Mouse (Mus musculus) stomach, embryonic 15.5 days (tissue): ENCODE measurements around the gene 5530401A14Rik. TPM values are rescaled to one million over a fixed set of nuclear protein-coding genes. Genes with fewer than 3 reads are reported as not detected.

Experiments used
- ATAC-seq: fragments of 200-750 bp; cut with Nextera tagmentation; 2 replicates; pipeline ENCODE4 v1.8.0; 2017; ENCODE audit warnings: low read depth, moderate number of reproducible peaks, moderate TSS enrichment; ENCODE audit not compliant: insufficient read depth, low FRiP score
- H3K27ac ChIP-seq: fragments of 300-500 bp; sonication (generic); 2 replicates; pipeline ENCODE4 v1.5.1; 2015; ENCODE audit warnings: mild to moderate bottlenecking, inconsistent platforms
- H3K27me3 ChIP-seq: fragments of 300-500 bp; sonication (generic); replicated peaks from 2 replicates; pipeline ENCODE4 v1.6.1; 2015; ENCODE audit warnings: inconsistent platforms
- H3K36me3 ChIP-seq: fragments of 300-500 bp; sonication (generic); 2 replicates; pipeline ENCODE4 v1.6.1; 2015; ENCODE audit warnings: inconsistent platforms
- H3K4me1 ChIP-seq: fragments of 300-500 bp; sonication (generic); 2 replicates; pipeline ENCODE4 v1.6.1; 2015; ENCODE audit warnings: inconsistent platforms
- H3K4me2 ChIP-seq: fragments of 300-500 bp; sonication (generic); 2 replicates; pipeline ENCODE4 v1.6.1; 2015; ENCODE audit warnings: mild to moderate bottlenecking, inconsistent platforms
- H3K4me3 ChIP-seq: fragments of 300-500 bp; sonication (generic); replicated peaks from 2 replicates; pipeline ENCODE4 v1.5.1; 2015; ENCODE audit warnings: inconsistent platforms
- H3K9ac ChIP-seq: fragments of 300-500 bp; sonication (generic); 2 replicates; pipeline ENCODE4 v1.6.1; 2015; ENCODE audit warnings: inconsistent platforms
- H3K9me3 ChIP-seq: fragments of 300-500 bp; sonication (generic); 2 replicates; pipeline ENCODE4 v1.6.1; 2016; ENCODE audit warnings: inconsistent platforms
- WGBS: fragments of 180-500 bp; shearing (Covaris S2); methylation state at CpG from one replicate; pipeline ENCODE4 v1.1.7; 2015; 5-methylcytosine and 5-hydroxymethylcytosine counted together
- polyA plus RNA-seq: library from polyadenylated mRNA; unstranded; fragments of >200 nt; fragmentation: Nextera tagmentation; extraction: Ambion mirVana; gene quantifications from 2 replicates; pipeline ENCODE4 v1.2.1, GENCODE M21; 2015

The 5530401A14Rik gene
- polyA plus RNA-seq: not detected in 2 replicates

- Histone ChIP-seq H3K4me1 (no peaks in the 10 kb centered on the region), H3K27ac (no peak within 1 kb of the TSS), H3K4me3 (no peak within 1 kb of the TSS), H3K4me2 (no peak within 1 kb of the TSS), H3K9ac (no peak within 1 kb of the TSS), H3K27me3 (no peaks in the 10 kb centered on the region), H3K9me3 (no peaks in the 10 kb centered on the region), H3K36me3 (no peaks in the 10 kb centered on the region)
- ATAC-seq: no peak
- WGBS: 40% methylated on average over 4 of the region's 4 CpGs
Measured at GRCm38 (mm10) chr11:81860250-81860972, at the start of gene 5530401A14Rik. Gene 5530401A14Rik, plus strand, starts transcription at chr11:81860673.

- H3K4me3 ChIP-seq: no peak overlapping the region
- no peaks in the 10 kb centered on the region for H3K36me3 ChIP-seq
- H3K9ac ChIP-seq: no peak overlapping the region
- H3K9me3 ChIP-seq: no peaks in the 10 kb centered on the region
- H3K27me3 ChIP-seq: no peaks in the 10 kb centered on the region
- no peaks in the 10 kb centered on the region for H3K4me1 ChIP-seq
- H3K27ac ChIP-seq: no peak overlapping the region
- no peak overlapping the region for H3K4me2 ChIP-seq
- no peak for ATAC-seq
- WGBS: 79% methylated on average over 1 of the region's 1 CpGs
Measured at GRCm38 (mm10) chr11:81814816-81815215, 45.7 kb upstream of the 5530401A14Rik start.

GRCm38 (mm10) chr11:81816531-81816930, 43.9 kb upstream of the 5530401A14Rik start:
- ATAC-seq: no peak
- Histone ChIP-seq H3K4me2 (no peak overlapping the region), H3K27ac (no peak overlapping the region), H3K9ac (no peak overlapping the region), H3K36me3 (no peaks in the 10 kb centered on the region), H3K4me3 (no peak overlapping the region), H3K9me3 (no peaks in the 10 kb centered on the region), H3K4me1 (no peaks in the 10 kb centered on the region), H3K27me3 (no peaks in the 10 kb centered on the region)
- WGBS: 65% methylated on average over 5 of the region's 5 CpGs

- H3K9ac ChIP-seq: no peak overlapping the region
- no peak overlapping the region for H3K27ac ChIP-seq
- H3K4me2 ChIP-seq: no peak overlapping the region
- H3K4me1 ChIP-seq: no peaks in the 10 kb centered on the region
- no peak overlapping the region for H3K4me3 ChIP-seq
- no peaks in the 10 kb centered on the region for H3K36me3 ChIP-seq
- no peaks in the 10 kb centered on the region for H3K27me3 ChIP-seq
- WGBS: 66% methylated on average over 1 of the region's 1 CpGs
- ATAC-seq: no peak
- H3K9me3 ChIP-seq: no peaks in the 10 kb centered on the region
Measured at GRCm38 (mm10) chr11:81832381-81832780, 28.1 kb upstream of the 5530401A14Rik start.

GRCm38 (mm10) chr11:81838426-81838825, 22.0 kb upstream of the 5530401A14Rik start:
- no peaks in the 10 kb centered on the region for H3K27me3 ChIP-seq
- H3K4me2 ChIP-seq: no peak overlapping the region
- H3K36me3 ChIP-seq: no peaks in the 10 kb centered on the region
- WGBS: 67% methylated on average over 4 of the region's 4 CpGs
- no peak overlapping the region for H3K9ac ChIP-seq
- H3K4me3 ChIP-seq: no peak overlapping the region
- no peak overlapping the region for H3K27ac ChIP-seq
- H3K4me1 ChIP-seq: no peaks in the 10 kb centered on the region
- H3K9me3 ChIP-seq: no peaks in the 10 kb centered on the region
- ATAC-seq: no peak

- H3K27me3 ChIP-seq: no peaks in the 10 kb centered on the region
- H3K36me3 ChIP-seq: no peaks in the 10 kb centered on the region
- no peak overlapping the region for H3K4me3 ChIP-seq
- no peak overlapping the region for H3K4me2 ChIP-seq
- ATAC-seq: no peak
- WGBS: 32% methylated on average over 2 of the region's 2 CpGs
- H3K9ac ChIP-seq: no peak overlapping the region
- H3K4me1 ChIP-seq: 0 out of 2 replicates have a peak, but pooled peaks cover 3% of the 10 kb centered on the region
- no peak overlapping the region for H3K27ac ChIP-seq
- H3K9me3 ChIP-seq: no peaks in the 10 kb centered on the region
Measured at GRCm38 (mm10) chr11:81841001-81841400, 19.5 kb upstream of the 5530401A14Rik start.

- Histone ChIP-seq H3K4me2 (no peak overlapping the region), H3K9me3 (no peaks in the 10 kb centered on the region), H3K4me1 (0 out of 2 replicates have a peak, but pooled peaks cover 3% of the 10 kb centered on the region), H3K9ac (no peak overlapping the region), H3K36me3 (no peaks in the 10 kb centered on the region), H3K4me3 (no peak overlapping the region), H3K27me3 (no peaks in the 10 kb centered on the region), H3K27ac (no peak overlapping the region)
- 58% methylated on average over 5 of the region's 5 CpGs for WGBS
- no peak for ATAC-seq
Measured at GRCm38 (mm10) chr11:81845010-81845685, 15.3 kb upstream of the 5530401A14Rik start.

- 77% methylated on average over 3 of the region's 3 CpGs for WGBS
- H3K27ac ChIP-seq: no peak overlapping the region
- H3K4me1 ChIP-seq: 0 out of 2 replicates have a peak, but pooled peaks cover 3% of the 10 kb centered on the region
Measured at GRCm38 (mm10) chr11:81845686-81846036, 14.8 kb upstream of the 5530401A14Rik start.

GRCm38 (mm10) chr11:81847773-81848490, 12.5 kb upstream of the 5530401A14Rik start:
- Histone ChIP-seq H3K4me2 (no peak overlapping the region), H3K27ac (no peak overlapping the region), H3K27me3 (no peaks in the 10 kb centered on the region), H3K4me3 (no peak overlapping the region), H3K9ac (no peak overlapping the region), H3K36me3 (no peaks in the 10 kb centered on the region), H3K4me1 (0 out of 2 replicates have a peak, but pooled peaks cover 3% of the 10 kb centered on the region), H3K9me3 (no peaks in the 10 kb centered on the region)
- WGBS: 30% methylated on average over 1 of the region's 1 CpGs
- ATAC-seq: no peak

More at GRCm38 (mm10) chr11:81845686-81846036, 14.8 kb upstream of the 5530401A14Rik start:
- no peak for ATAC-seq
- H3K9me3 ChIP-seq: no peaks in the 10 kb centered on the region
- H3K27me3 ChIP-seq: no peaks in the 10 kb centered on the region
- H3K4me2 ChIP-seq: no peak overlapping the region
- no peak overlapping the region for H3K9ac ChIP-seq
- H3K36me3 ChIP-seq: no peaks in the 10 kb centered on the region
- no peak overlapping the region for H3K4me3 ChIP-seq

- Histone ChIP-seq H3K36me3 (no peaks in the 10 kb centered on the region), H3K9ac (no peak overlapping the region), H3K9me3 (no peaks in the 10 kb centered on the region), H3K27ac (no peak overlapping the region), H3K4me3 (no peak overlapping the region), H3K4me1 (no peaks in the 10 kb centered on the region), H3K4me2 (no peak overlapping the region), H3K27me3 (no peaks in the 10 kb centered on the region)
- WGBS: 65% methylated on average over 10 of the region's 10 CpGs
- ATAC-seq: no peak
Measured at GRCm38 (mm10) chr11:81865661-81866382, 5.3 kb downstream of the 5530401A14Rik start.

- ATAC-seq: no peak
- Histone ChIP-seq H3K36me3 (no peaks in the 10 kb centered on the region), H3K27ac (no peak overlapping the region), H3K9me3 (no peaks in the 10 kb centered on the region), H3K4me3 (no peak overlapping the region), H3K27me3 (no peaks in the 10 kb centered on the region), H3K4me1 (no peaks in the 10 kb centered on the region), H3K9ac (no peak overlapping the region), H3K4me2 (no peak overlapping the region)
- WGBS: 34% methylated on average over 9 of the region's 9 CpGs
Measured at GRCm38 (mm10) chr11:81871506-81872213, 11.2 kb downstream of the 5530401A14Rik start.
